18 mouse cellular contexts compared by ENCODE assay signal in genomic region chr13:7090916-7091315, GRCm38 (mm10).
"Had no signal": no experiment of that assay in that cellular context is flagged by ENCODE, and none has a peak within 500 bp of the region (broad histone marks: within the 10 kb centered on the region; RNA-seq: fewer than 3 reads in every experiment).

No protein-coding gene starts in this region.

- H3K9me3 ChIP-seq: intestine, embryonic 15.5 days; kidney, embryonic 15.5 days; limb, embryonic 10.5 days; liver, embryonic 15.5 days; midbrain, embryonic 15.5 days; neural tube, embryonic 12.5 days; stomach, embryonic 15.5 days had no signal

- H3K36me3 ChIP-seq: intestine, embryonic 15.5 days; kidney, embryonic 15.5 days; limb, embryonic 10.5 days; liver, embryonic 15.5 days; midbrain, embryonic 15.5 days; neural tube, embryonic 12.5 days; stomach, embryonic 15.5 days had no signal

- ATAC-seq: intestine, embryonic 15.5 days; midbrain, embryonic 15.5 days had no signal

- H3K4me1 ChIP-seq: intestine, embryonic 15.5 days; kidney, embryonic 15.5 days; limb, embryonic 10.5 days; liver, embryonic 15.5 days; megakaryocyte, embryonic 14.5 days; neural tube, embryonic 12.5 days; stomach, embryonic 15.5 days had no signal

- H3K27ac ChIP-seq: intestine, embryonic 15.5 days; kidney, embryonic 15.5 days; limb, embryonic 10.5 days; liver, embryonic 15.5 days; macrophage; midbrain, embryonic 15.5 days; neural tube, embryonic 12.5 days; stomach, embryonic 15.5 days had no signal

- H3K9ac ChIP-seq: intestine, embryonic 15.5 days; kidney, embryonic 15.5 days; liver, embryonic 15.5 days; midbrain, embryonic 15.5 days; neural tube, embryonic 12.5 days; stomach, embryonic 15.5 days had no signal

- DNase-seq: kidney, adult 2 months; kidney, postnatal 14 days; layer of hippocampus, adult 9-11 months; layer of hippocampus, postnatal 36 days; lung, adult 2 months; lung, postnatal 10 days; thymus, postnatal 4 days had no signal

- H3K4me2 ChIP-seq: intestine, embryonic 15.5 days; kidney, embryonic 15.5 days; liver, embryonic 11.5 days; liver, embryonic 15.5 days; midbrain, embryonic 11.5 days; midbrain, embryonic 15.5 days; neural tube, embryonic 12.5 days; stomach, embryonic 15.5 days had no signal

- H3K27me3 ChIP-seq: intestine, embryonic 15.5 days; kidney, embryonic 15.5 days; liver, embryonic 15.5 days; megakaryocyte, embryonic 14.5 days; midbrain, embryonic 15.5 days; neural tube, embryonic 12.5 days; stomach, embryonic 15.5 days had no signal

- H3K4me3 ChIP-seq: intestine, embryonic 15.5 days; kidney, embryonic 15.5 days; limb, embryonic 10.5 days; liver, embryonic 15.5 days; megakaryocyte, embryonic 14.5 days; midbrain, embryonic 15.5 days; neural tube, embryonic 12.5 days; stomach, embryonic 15.5 days had no signal
